Mouse (Mus musculus) liver, embryonic 15.5 days (tissue): ENCODE data around the gene Gm49396. TPM values are rescaled to one million over a fixed set of nuclear protein-coding genes. Genes with fewer than 3 reads are reported as not detected.

Experiments
- ATAC-seq: fragments of 200-750 bp; cut with Nextera tagmentation; 2 replicates; pipeline ENCODE4 v1.8.0; 2017; ENCODE audit warnings: moderate number of reproducible peaks, mild to moderate bottlenecking, moderate library complexity; ENCODE audit not compliant: insufficient read depth
- H3K27ac ChIP-seq: fragments of 300-500 bp; sonication (generic); replicated peaks from 2 replicates; pipeline ENCODE4 v1.5.1; 2015; ENCODE audit warnings: mild to moderate bottlenecking, inconsistent platforms
- H3K27me3 ChIP-seq: fragments of 300-500 bp; sonication (generic); 2 replicates; pipeline ENCODE4 v1.6.1; 2015; ENCODE audit warnings: mild to moderate bottlenecking, inconsistent platforms
- H3K36me3 ChIP-seq: fragments of 300-500 bp; sonication (generic); replicated peaks from 2 replicates; pipeline ENCODE4 v1.6.1; 2015; ENCODE audit warnings: moderate library complexity, mild to moderate bottlenecking, inconsistent platforms
- H3K4me1 ChIP-seq: fragments of 300-500 bp; sonication (generic); replicated peaks from 2 replicates; pipeline ENCODE4 v1.6.1; 2015; ENCODE audit warnings: inconsistent platforms
- H3K4me2 ChIP-seq: fragments of 300-500 bp; sonication (generic); 2 replicates; pipeline ENCODE4 v1.6.1; 2015; ENCODE audit warnings: moderate library complexity, mild to moderate bottlenecking, inconsistent platforms
- H3K4me3 ChIP-seq: fragments of 300-500 bp; sonication (generic); replicated peaks from 2 replicates; pipeline ENCODE4 v1.5.1; 2015; ENCODE audit warnings: mild to moderate bottlenecking, inconsistent platforms
- H3K9ac ChIP-seq: fragments of 300-500 bp; sonication (generic); 2 replicates; pipeline ENCODE4 v1.6.1; 2015; ENCODE audit warnings: moderate library complexity, mild to moderate bottlenecking, inconsistent platforms
- H3K9me3 ChIP-seq: fragments of 300-500 bp; sonication (generic); replicated peaks from 2 replicates; pipeline ENCODE4 v1.6.1; 2016; ENCODE audit warnings: inconsistent platforms
- WGBS: fragments of 180-500 bp; shearing (Covaris S2); methylation state at CpG from one replicate; pipeline ENCODE4 v1.1.7; 2015; ENCODE audit warnings: mixed read lengths; ENCODE audit not compliant: insufficient replicate concordance; 5-methylcytosine and 5-hydroxymethylcytosine counted together
- polyA plus RNA-seq: library from polyadenylated mRNA; unstranded; fragments of >200 nt; fragmentation: Nextera tagmentation; extraction: Ambion mirVana; gene quantifications from 2 replicates; pipeline ENCODE4 v1.2.1, GENCODE M21; 2015

The Gm49396 gene
- polyA plus RNA-seq, 1 experiment from 2014 or later = 3.4 TPM

DNA sequence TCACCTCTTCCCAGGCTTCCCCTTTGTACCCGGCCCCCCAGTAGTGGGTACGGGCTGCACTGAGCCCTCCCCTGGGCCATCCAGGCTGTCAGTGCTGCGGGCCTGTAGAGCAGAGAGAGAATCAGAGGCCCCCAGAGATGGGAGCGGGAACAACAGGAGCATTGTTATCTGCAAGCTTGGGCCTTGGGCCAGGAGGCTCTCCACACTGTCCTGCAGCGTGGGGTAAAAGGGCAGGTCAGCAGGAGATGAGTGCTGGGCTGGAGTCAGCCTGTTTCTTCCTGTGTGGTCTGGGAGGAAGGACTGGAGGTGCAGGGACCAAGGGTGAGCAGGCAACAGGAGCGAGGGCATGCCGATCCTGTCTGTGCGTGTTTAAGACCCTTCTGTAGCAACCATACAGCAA is 30.2 kb upstream of the Gm49396 start:
- H3K4me3 ChIP-seq = no peak overlapping the region
- H3K9me3 ChIP-seq = no peaks in the 10 kb centered on the region
- no peak overlapping the region for H3K4me2 ChIP-seq
- no peak overlapping the region for H3K27ac ChIP-seq
- H3K36me3 ChIP-seq = peaks cover 38% of the 10 kb centered on the region
- H3K27me3 ChIP-seq = peaks cover 7% of the 10 kb centered on the region; the same call in 1 of the 2 replicates
- no peak for ATAC-seq
- WGBS = 69% methylated on average over 8 of the region's 8 CpGs
- H3K9ac ChIP-seq = no peak overlapping the region
- peaks cover 41% of the 10 kb centered on the region for H3K4me1 ChIP-seq

DNA sequence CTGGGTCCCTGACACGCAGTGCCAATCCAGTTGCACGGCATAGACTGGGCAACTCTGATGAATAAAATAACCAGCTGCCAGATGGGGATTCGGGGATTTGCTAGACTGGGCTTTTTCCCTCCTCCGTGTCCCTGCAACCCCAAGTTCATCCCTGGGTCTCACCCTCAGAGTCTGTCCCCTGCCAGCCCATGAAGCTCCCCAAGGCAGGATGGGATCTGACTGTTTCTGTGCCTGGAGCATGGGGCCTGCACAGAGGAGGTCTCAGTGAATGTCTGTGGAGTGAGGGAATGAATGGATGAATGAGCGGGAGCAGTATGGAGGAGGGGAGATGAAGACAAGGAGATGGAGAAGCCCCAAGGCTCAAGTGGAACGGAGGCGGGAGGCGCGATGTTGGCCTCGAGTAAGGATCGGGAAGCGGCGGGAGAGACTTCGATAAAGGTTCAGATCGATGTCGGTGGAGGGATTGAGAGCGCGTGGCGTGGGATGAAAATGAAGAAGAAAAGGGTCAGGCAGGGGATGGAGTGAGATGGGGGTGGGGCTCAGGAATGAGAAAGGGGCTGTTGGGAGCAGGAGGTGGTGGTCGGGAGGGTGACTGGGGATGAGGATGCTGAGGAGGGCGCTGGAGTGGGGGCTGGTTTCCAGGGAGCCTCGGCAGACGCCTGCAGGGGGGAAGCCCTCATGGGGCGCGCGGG is 29.1 kb upstream of the Gm49396 start:
- H3K4me3 ChIP-seq = peak overlapping the region; percentile 84
- no peaks in the 10 kb centered on the region for H3K9me3 ChIP-seq
- H3K27ac ChIP-seq = peak overlapping the region; percentile 85
- ATAC-seq = no peak
- H3K27me3 ChIP-seq = peaks cover 7% of the 10 kb centered on the region; the same call in 1 of the 2 replicates
- peak overlapping the region; percentile 79 for H3K9ac ChIP-seq
- peaks cover 26% of the 10 kb centered on the region for H3K36me3 ChIP-seq
- peak overlapping the region; percentile 99 for H3K4me2 ChIP-seq
- peaks cover 41% of the 10 kb centered on the region for H3K4me1 ChIP-seq
- 17% methylated on average over 26 of the region's 26 CpGs for WGBS

DNA sequence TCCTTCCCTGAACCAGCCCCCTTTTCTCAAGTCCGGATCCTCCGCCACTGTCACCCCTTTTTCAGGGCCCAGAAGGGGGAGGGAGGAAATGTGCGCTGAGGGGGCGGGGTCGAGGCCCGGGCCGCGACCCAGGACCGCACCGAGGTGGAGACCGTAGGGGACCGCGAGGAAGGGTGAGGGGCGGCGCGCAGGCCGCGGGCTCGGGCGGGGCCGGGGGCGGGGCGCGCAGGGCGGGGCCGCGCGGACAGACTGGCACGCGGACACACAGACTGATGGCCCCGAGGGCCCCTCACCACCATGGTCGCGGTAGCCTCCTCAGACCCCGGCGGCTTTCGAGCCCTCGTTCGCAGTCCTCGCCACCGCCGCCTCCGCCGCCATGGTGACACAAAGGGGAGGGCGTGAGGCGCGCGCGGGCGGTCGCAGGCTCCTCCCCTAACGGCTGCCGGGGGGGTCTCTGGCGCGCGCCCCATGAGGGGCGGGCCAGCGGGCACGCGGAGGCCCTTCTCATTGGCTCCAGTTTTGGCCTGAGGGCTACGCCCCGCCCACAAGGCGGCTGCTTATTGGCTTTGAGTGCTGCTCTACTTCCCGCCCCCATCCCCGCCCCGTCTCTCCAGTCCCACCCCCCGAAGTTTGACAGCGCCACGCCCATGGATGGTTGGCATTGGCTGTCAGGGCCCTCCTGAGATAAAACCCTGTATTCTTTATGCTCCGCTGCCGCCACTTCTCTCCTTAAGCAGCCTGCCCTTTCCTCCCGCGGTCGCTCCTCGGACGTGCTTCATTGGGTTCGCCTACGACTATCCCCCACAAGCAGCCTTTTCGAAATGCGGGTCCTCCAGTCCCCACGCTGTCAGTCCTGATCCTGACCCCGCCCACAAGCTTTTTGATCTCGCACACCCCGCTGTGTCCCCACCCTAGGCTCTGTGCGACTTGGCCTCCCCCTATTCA is 28.2 kb upstream of the Gm49396 start, which contains the start of gene Arhgap33:
Gene Arhgap33, minus strand, starts transcription at position 428 of the 945 bp plus-strand sequence.
- peak within 1 kb of the TSS; percentile 85 for H3K27ac ChIP-seq
- peaks cover 18% of the 10 kb centered on the region for H3K36me3 ChIP-seq
- peak; percentile 95 for ATAC-seq
- under 1% methylated on average over 84 of the region's 84 CpGs for WGBS
- no peaks in the 10 kb centered on the region for H3K9me3 ChIP-seq
- H3K4me2 ChIP-seq = peak within 1 kb of the TSS; percentile 99
- peak within 1 kb of the TSS; percentile 84 for H3K4me3 ChIP-seq
- H3K27me3 ChIP-seq = peaks cover 7% of the 10 kb centered on the region; the same call in 1 of the 2 replicates
- peak within 1 kb of the TSS; percentile 79 for H3K9ac ChIP-seq
- peaks cover 41% of the 10 kb centered on the region for H3K4me1 ChIP-seq

DNA sequence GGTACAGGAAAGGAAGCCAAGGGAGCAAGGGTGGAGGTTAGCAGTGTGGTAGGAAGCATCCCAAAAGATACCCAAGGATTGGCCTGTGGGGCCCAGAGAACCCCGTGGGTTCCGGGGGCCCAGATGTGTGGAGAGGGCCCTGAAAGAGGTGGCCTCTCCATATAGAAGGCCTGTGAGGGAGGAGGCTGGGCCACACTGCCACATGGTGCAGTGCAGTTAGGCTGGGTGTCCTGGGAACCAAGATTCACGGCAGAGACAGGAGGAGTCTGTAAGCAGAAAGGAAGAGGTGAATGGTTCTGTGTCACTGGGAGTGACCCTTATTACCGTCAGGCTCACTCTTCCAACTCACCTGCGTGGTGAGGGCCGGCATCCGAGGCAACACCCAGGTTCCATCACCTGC is 22.6 kb upstream of the Gm49396 start:
- no peak for ATAC-seq

DNA sequence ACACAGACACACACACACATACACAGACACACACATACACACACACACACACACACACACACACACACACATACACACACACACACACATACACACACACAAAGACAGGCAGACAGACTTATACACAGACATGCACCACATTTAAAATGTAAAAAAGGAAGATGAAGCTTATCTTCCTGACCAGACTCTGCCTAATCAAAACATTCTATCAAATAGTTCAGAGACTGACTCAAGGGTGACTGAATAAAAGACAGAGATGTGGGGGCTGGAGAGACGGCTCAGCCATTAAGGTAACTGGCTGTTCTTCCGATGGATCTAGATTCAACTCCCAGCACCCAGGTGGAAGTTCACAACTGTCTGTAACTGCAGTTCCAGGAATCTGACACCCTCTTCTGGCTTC is 18.8 kb upstream of the Gm49396 start:
- Histone ChIP-seq H3K9me3 (no peaks in the 10 kb centered on the region), H3K27me3 (no peaks in the 10 kb centered on the region), H3K4me1 (0 out of 2 replicates have a peak, but pooled peaks cover 12% of the 10 kb centered on the region), H3K36me3 (peaks cover 27% of the 10 kb centered on the region), H3K4me2 (no peak overlapping the region), H3K27ac (no peak overlapping the region), H3K9ac (no peak overlapping the region), H3K4me3 (no peak overlapping the region)
- WGBS = 26% methylated on average over 2 of the region's 2 CpGs
- ATAC-seq = peak; percentile 23; the same call in 1 of the 2 replicates

More for the DNA sequence above, 22.6 kb upstream of the Gm49396 start:
- Histone ChIP-seq H3K27me3 (no peaks in the 10 kb centered on the region), H3K27ac (no peak overlapping the region), H3K9ac (no peak overlapping the region), H3K4me3 (no peak overlapping the region), H3K36me3 (peaks cover 11% of the 10 kb centered on the region; the same call in 1 of the 2 replicates), H3K4me2 (no peak overlapping the region), H3K4me1 (peaks cover 16% of the 10 kb centered on the region), H3K9me3 (no peaks in the 10 kb centered on the region)
- 79% methylated on average over 7 of the region's 7 CpGs for WGBS

DNA sequence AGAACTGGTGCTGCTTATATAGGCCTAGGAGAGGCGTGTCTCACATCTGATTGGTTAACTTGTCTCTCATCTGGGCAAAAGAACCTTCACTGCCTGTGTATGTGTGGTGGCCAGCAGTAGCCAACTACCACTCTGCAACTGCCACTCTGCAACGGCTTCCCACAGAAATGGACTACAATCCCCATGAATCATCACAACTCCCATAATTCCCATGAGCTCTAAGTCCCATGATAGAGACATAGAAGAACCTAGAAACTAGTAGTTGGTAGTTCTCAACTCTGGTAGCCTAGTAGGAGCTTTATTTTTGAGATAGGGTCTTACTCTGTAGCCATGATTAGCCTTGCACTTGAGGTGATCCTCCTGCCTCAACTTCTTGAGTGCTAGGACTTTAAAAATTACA is 13.3 kb upstream of the Gm49396 start:
- Histone ChIP-seq H3K4me3 (no peak overlapping the region), H3K36me3 (peaks cover 30% of the 10 kb centered on the region), H3K9ac (no peak overlapping the region), H3K27ac (no peak overlapping the region), H3K27me3 (no peaks in the 10 kb centered on the region), H3K4me1 (peaks cover 25% of the 10 kb centered on the region), H3K4me2 (no peak overlapping the region), H3K9me3 (no peaks in the 10 kb centered on the region)
- 61% methylated on average over 2 of the region's 2 CpGs for WGBS
- ATAC-seq = no peak

DNA sequence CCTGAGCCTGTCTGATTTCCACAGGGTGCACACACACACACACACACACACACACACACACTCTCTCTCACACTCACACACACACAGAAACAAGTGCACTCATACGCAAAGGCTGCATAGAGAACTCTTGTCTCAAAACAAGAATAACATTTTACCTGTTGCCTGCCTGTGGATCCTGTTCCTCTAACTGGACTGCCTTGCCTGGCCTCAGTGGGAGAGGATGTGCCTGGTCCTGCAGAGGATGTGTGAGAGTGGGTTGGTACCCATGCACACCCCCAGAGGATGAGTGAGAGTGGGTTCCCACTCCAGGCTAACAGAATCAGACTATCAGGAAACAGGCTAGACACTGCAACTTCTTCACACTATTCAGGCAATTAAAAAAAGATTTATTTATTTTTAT is 12.5 kb upstream of the Gm49396 start:
- Histone ChIP-seq H3K36me3 (peaks cover 34% of the 10 kb centered on the region), H3K9me3 (no peaks in the 10 kb centered on the region), H3K9ac (no peak overlapping the region), H3K27ac (no peak overlapping the region), H3K27me3 (no peaks in the 10 kb centered on the region), H3K4me1 (peaks cover 25% of the 10 kb centered on the region), H3K4me3 (no peak overlapping the region), H3K4me2 (no peak overlapping the region)
- ATAC-seq = no peak
- 79% methylated on average over 1 of the region's 1 CpGs for WGBS

DNA sequence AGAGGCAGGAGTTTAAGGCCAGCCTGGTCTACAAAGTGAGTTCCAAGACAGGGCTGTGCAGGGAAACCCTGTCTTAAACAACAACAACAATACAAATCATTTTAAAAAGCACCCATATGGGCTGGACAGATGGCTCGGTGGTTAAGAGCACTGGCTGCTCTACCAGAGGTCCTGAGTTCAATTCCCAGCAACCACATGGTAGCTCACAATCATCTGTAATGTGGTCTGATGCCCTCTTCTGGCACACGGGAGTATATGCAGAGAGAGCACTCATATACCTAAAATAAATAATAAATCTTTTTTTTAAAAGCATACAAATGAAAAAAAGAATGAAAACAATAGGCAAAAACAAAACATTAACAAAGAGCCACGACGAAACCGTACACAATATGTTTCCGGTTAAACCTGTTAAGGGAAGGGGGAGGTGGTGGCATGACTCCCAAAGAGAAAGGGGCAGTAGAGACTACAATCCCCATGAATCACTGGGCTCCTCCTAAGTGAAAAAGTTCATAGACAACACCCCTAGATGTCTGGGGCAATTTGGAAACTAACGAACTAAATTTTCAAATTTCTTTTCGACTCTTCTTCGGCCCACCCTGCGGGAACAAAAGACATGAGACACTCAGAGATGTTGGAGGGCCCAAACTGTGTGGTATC is 11.6 kb upstream of the Gm49396 start:
- peak overlapping the region; percentile 97 for H3K4me2 ChIP-seq
- H3K36me3 ChIP-seq = peaks cover 33% of the 10 kb centered on the region
- peak overlapping the region; percentile 95 for H3K27ac ChIP-seq
- peak overlapping the region; percentile 69 for H3K9ac ChIP-seq
- no peaks in the 10 kb centered on the region for H3K27me3 ChIP-seq
- peak; percentile 43 for ATAC-seq
- H3K4me3 ChIP-seq = peak overlapping the region; percentile 72
- WGBS = under 1% methylated on average over 10 of the region's 10 CpGs
- H3K4me1 ChIP-seq = peaks cover 27% of the 10 kb centered on the region
- no peaks in the 10 kb centered on the region for H3K9me3 ChIP-seq

DNA sequence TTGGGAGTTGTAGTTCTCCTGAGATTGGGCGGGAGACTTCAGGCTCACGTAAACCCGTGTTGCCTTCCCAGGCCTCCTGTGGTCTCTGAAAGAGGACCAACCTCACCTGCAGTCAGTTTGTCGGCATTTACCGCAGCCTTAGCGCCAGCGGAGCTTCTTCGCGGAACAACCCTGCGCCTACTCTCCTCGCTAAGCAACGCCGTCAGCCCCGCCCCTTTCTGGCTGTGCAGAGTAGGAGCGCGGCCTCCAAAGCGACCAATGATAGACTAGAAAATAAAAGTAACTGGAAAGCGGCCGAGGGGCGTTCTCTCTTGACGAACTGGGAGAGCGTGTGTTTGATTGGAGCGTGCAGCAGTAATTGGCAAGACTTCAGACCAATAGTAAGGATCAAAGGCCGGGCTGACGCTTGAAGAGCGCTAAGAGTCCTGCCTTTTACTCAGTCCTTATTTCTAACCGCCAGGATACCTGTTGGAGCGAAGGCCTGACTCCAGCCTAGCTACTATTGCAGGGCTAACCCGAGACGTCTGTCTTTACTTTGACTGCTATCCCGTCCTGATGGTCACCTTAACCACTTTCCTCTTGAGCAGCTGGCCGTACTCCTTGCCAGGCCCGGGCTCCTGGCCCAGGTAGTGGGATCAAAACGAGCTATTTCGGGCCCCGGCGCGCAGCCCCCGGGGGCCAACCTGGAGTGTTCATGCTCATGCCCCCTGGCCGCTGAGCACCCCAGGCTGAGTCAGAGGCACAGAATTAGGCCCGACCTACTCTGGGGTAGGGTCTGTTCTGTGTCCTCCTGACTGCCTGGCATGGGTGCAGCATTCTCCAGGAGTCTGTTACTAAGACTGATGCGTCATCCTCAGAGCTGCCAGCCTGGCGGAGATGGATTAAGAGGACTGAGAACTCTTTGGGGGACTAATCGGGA is 10.8 kb upstream of the Gm49396 start, which contains the start of the genes Hspb6 and Proser3:
Gene Hspb6, plus strand, starts transcription at position 77 of the 919 bp plus-strand sequence.
Gene Proser3, minus strand, starts transcription at position 198 of the 919 bp plus-strand sequence.
- H3K4me3 ChIP-seq = peak within 1 kb of the TSS; percentile 72
- peak; percentile 91 for ATAC-seq
- H3K4me1 ChIP-seq = peaks cover 32% of the 10 kb centered on the region
- H3K36me3 ChIP-seq = peaks cover 41% of the 10 kb centered on the region
- peak within 1 kb of the TSS; percentile 97 for H3K4me2 ChIP-seq
- peak within 1 kb of the TSS; percentile 91 for H3K9ac ChIP-seq
- H3K9me3 ChIP-seq = no peaks in the 10 kb centered on the region
- no peaks in the 10 kb centered on the region for H3K27me3 ChIP-seq
- peak within 1 kb of the TSS; percentile 95 for H3K27ac ChIP-seq
- under 1% methylated on average over 44 of the region's 44 CpGs for WGBS
